Mouse (Mus musculus): Measurements from ENCODE around the gene March8.
A peak's percentile ranks its signal among the peaks of the same experiment; 100 is the strongest.

The March8 gene

GRCm38 (mm10) chr6:116374136-116374535, 36.3 kb downstream of the March8 start:
- DNase-seq = no peak

- no peak for DNase-seq
Measured at GRCm38 (mm10) chr6:116374618-116375017, 36.8 kb downstream of the March8 start.

- no peak for DNase-seq
Measured at GRCm38 (mm10) chr6:116378892-116379291, 41.1 kb downstream of the March8 start.

- no peak for DNase-seq
Measured at GRCm38 (mm10) chr6:116380157-116380556, 42.3 kb downstream of the March8 start.

- DNase-seq = no peak
Measured at GRCm38 (mm10) chr6:116381605-116382004, 43.8 kb downstream of the March8 start.

GRCm38 (mm10) chr6:116383582-116383981, 45.8 kb downstream of the March8 start:
- DNase-seq = no peak

GRCm38 (mm10) chr6:116385194-116386044, 47.6 kb downstream of the March8 start:
- DNase-seq = no peak

- no peak for DNase-seq
Measured at GRCm38 (mm10) chr6:116386045-116386415, 48.2 kb downstream of the March8 start.

GRCm38 (mm10) chr6:116386506-116386905, 48.7 kb downstream of the March8 start:
- DNase-seq = no peak

GRCm38 (mm10) chr6:116388068-116388467, 50.2 kb downstream of the March8 start:
- DNase-seq = no peak

GRCm38 (mm10) chr6:116389481-116389880, 51.7 kb downstream of the March8 start:
- no peak for DNase-seq

- DNase-seq = no peak
Measured at GRCm38 (mm10) chr6:116394916-116395648, 57.3 kb downstream of the March8 start.

GRCm38 (mm10) chr6:116397621-116398020, 59.8 kb downstream of the March8 start:
- no peak for DNase-seq

GRCm38 (mm10) chr6:116398136-116398535, 60.3 kb downstream of the March8 start:
- no peak for DNase-seq

GRCm38 (mm10) chr6:116401746-116402423, 64.1 kb downstream of the March8 start:
- DNase-seq = peak; percentile 92

- DNase-seq = no peak
Measured at GRCm38 (mm10) chr6:116402426-116402825, 64.6 kb downstream of the March8 start.

- DNase-seq = no peak
Measured at GRCm38 (mm10) chr6:116405243-116405642, 67.4 kb downstream of the March8 start.

GRCm38 (mm10) chr6:116405715-116406114, 67.9 kb downstream of the March8 start:
- DNase-seq = no peak

GRCm38 (mm10) chr6:116406152-116406551, 68.3 kb downstream of the March8 start:
- no peak for DNase-seq

GRCm38 (mm10) chr6:116406680-116407079, 68.9 kb downstream of the March8 start:
- no peak for DNase-seq

GRCm38 (mm10) chr6:116407216-116407615, 69.4 kb downstream of the March8 start:
- DNase-seq = no peak

GRCm38 (mm10) chr6:116407956-116408657, 70.3 kb downstream of the March8 start:
- DNase-seq = no peak

GRCm38 (mm10) chr6:116410436-116410835, 72.6 kb downstream of the March8 start:
- DNase-seq = no peak

Measured in cerebellum, adult 9-10 months (tissue).